Mouse (Mus musculus): ENCODE measurements at regions not wholly inside any gene's neighbourhood (a gene's known extent, or its start where the extent isn't known, plus 50 kb on each side); places are given as distances from the start of the nearest gene placed in this dataset.

- Histone ChIP-seq H3K9me3 (no peaks in the 10 kb centered on the region), H3K27ac (no peak overlapping the region), H3K4me3 (no peak overlapping the region), H3K36me3 (replicated peaks) (no peaks in the 10 kb centered on the region), H3K27me3 (ENCODE audit: poor library complexity, severe bottlenecking) (no peaks in the 10 kb centered on the region), H3K4me1 (no peaks in the 10 kb centered on the region)
- 94% methylated on average over 3 of the region's 3 CpGs for WGBS
- DNase-seq (ENCODE audit: extremely low spot score, low spot score), result no peak
These were observed 779.5 kb downstream of the Cenpc1 start for GRCm38 (mm10) chr5:85285856-85286255.

GRCm38 (mm10) chr5:85248453-85248852 lies 816.9 kb downstream of the Cenpc1 start:
- Histone ChIP-seq H3K9me3 (no peaks in the 10 kb centered on the region), H3K4me3 (no peak overlapping the region), H3K27ac (no peak overlapping the region), H3K36me3 (replicated peaks) (no peaks in the 10 kb centered on the region), H3K27me3 (ENCODE audit: poor library complexity, severe bottlenecking) (no peaks in the 10 kb centered on the region), H3K4me1 (no peaks in the 10 kb centered on the region)
- DNase-seq (ENCODE audit: extremely low spot score, low spot score), result no peak
- WGBS, result 88% methylated on average over 4 of the region's 4 CpGs

GRCm38 (mm10) chr5:85240380-85240779 lies 823.2 kb upstream of the Epha5 start:
- Histone ChIP-seq H3K4me3 (no peak overlapping the region), H3K9me3 (no peaks in the 10 kb centered on the region), H3K4me1 (peaks cover 6% of the 10 kb centered on the region; the same call in 1 of the 2 replicates), H3K27me3 (ENCODE audit: poor library complexity, severe bottlenecking) (no peaks in the 10 kb centered on the region), H3K27ac (no peak overlapping the region), H3K36me3 (replicated peaks) (no peaks in the 10 kb centered on the region)
- no peak for DNase-seq (ENCODE audit: extremely low spot score, low spot score)

- Histone ChIP-seq H3K36me3 (replicated peaks) (no peaks in the 10 kb centered on the region), H3K27me3 (ENCODE audit: poor library complexity, severe bottlenecking) (no peaks in the 10 kb centered on the region), H3K27ac (no peak overlapping the region), H3K4me1 (peaks cover 6% of the 10 kb centered on the region; the same call in 1 of the 2 replicates), H3K9me3 (no peaks in the 10 kb centered on the region), H3K4me3 (no peak overlapping the region)
- DNase-seq (ENCODE audit: extremely low spot score, low spot score), result peak; percentile 16
- WGBS, result 79% methylated on average over 3 of the region's 3 CpGs
These were observed 822.4 kb upstream of the Epha5 start for GRCm38 (mm10) chr5:85239509-85240031.
